Mouse (Mus musculus): ENCODE results near the gene Milr1.
"Not testable (repeated sequence)": the region's sequence is repeated elsewhere in the genome, so short reads cannot be mapped to it uniquely, and the experiment has no call there.

GRCm38 (mm10) chr11:106740724-106741123 lies 10.3 kb upstream of the Milr1 start:
- not testable (repeated sequence) for TF ChIP-seq POLR2A (IDR thresholded peaks at IDR 0.05; ENCODE audit: insufficient read depth, low read length); CTCF (IDR thresholded peaks at IDR 0.05; ENCODE audit: low read depth, low read length)
